ENCODE assay signal across 26 mouse cellular contexts in genomic region chrX:162599666-162600065, GRCm38 (mm10).
"Had no signal": no experiment of that assay in that cellular context is flagged by ENCODE, and none has a peak within 500 bp of the region (broad histone marks: within the 10 kb centered on the region; RNA-seq: fewer than 3 reads in every experiment).

No protein-coding gene starts in this region.

- H3K36me3 ChIP-seq: heart, embryonic 13.5 days; heart, embryonic 15.5 days; hindbrain, embryonic 13.5 days; hindbrain, embryonic 15.5 days; kidney, embryonic 15.5 days; limb, embryonic 12.5 days; limb, embryonic 15.5 days; liver, embryonic 12.5 days had no signal

- H3K9ac ChIP-seq: heart, embryonic 13.5 days; heart, embryonic 15.5 days; hindbrain, embryonic 13.5 days; hindbrain, embryonic 15.5 days; kidney, embryonic 15.5 days; limb, embryonic 12.5 days; limb, embryonic 15.5 days; liver, embryonic 12.5 days had no signal

- H3K4me3 ChIP-seq: heart, adult 2 months; heart, embryonic 13.5 days; heart, embryonic 15.5 days; hindbrain, embryonic 13.5 days; hindbrain, embryonic 15.5 days; kidney, embryonic 15.5 days; limb, embryonic 12.5 days; limb, embryonic 15.5 days; liver, embryonic 12.5 days had no signal

- H3K4me2 ChIP-seq: heart, embryonic 11.5 days; heart, embryonic 13.5 days; heart, embryonic 15.5 days; hindbrain, embryonic 13.5 days; hindbrain, embryonic 15.5 days; kidney, embryonic 15.5 days; limb, embryonic 12.5 days; limb, embryonic 15.5 days; liver, embryonic 12.5 days had no signal

- H3K27ac ChIP-seq: heart, adult 2 months; heart, embryonic 13.5 days; heart, embryonic 15.5 days; hindbrain, embryonic 13.5 days; hindbrain, embryonic 15.5 days; hindbrain, postnatal 0 days; kidney, embryonic 15.5 days; kidney, postnatal 0 days; limb, embryonic 12.5 days; limb, embryonic 15.5 days; liver, embryonic 12.5 days had no signal

- H3K4me1 ChIP-seq: heart, embryonic 13.5 days; heart, embryonic 15.5 days; hindbrain, embryonic 13.5 days; hindbrain, embryonic 15.5 days; kidney, embryonic 15.5 days; limb, embryonic 12.5 days; limb, embryonic 15.5 days; liver, embryonic 12.5 days had no signal

- H3K27me3 ChIP-seq: heart, embryonic 13.5 days; heart, embryonic 15.5 days; hindbrain, embryonic 13.5 days; hindbrain, embryonic 15.5 days; limb, embryonic 15.5 days; liver, embryonic 12.5 days had no signal

- ATAC-seq: hindbrain, postnatal 0 days; intestine, embryonic 16.5 days; liver, embryonic 12.5 days had no signal

- H3K9me3 ChIP-seq: heart, embryonic 13.5 days; heart, embryonic 15.5 days; hindbrain, embryonic 13.5 days; hindbrain, embryonic 15.5 days; kidney, embryonic 15.5 days; limb, embryonic 12.5 days; limb, embryonic 15.5 days; liver, embryonic 12.5 days had no signal

- DNase-seq: gastrocnemius, postnatal 14 days; gastrocnemius, postnatal 36 days; heart, adult 11 months; heart, adult 2 months; heart, postnatal 14 days; heart, postnatal 36 days; kidney, adult 11 months; kidney, adult 2 months; kidney, adult 9 months; kidney, postnatal 14 days; kidney, postnatal 36 days; layer of hippocampus, adult 9-11 months; layer of hippocampus, postnatal 36 days; left cerebral cortex, postnatal 4 days had no signal
